Mouse (Mus musculus): Measurements from ENCODE around the gene Clasp1. TPM values are rescaled to one million over a fixed set of nuclear protein-coding genes. Genes with fewer than 3 reads are reported as not detected.

Gene Clasp1
- total RNA-seq, 2 experiments from 2014 or later: 45.3 to 47.4 TPM

- no peak for DNase-seq (ENCODE audit: low spot score)
Observed at GRCm38 (mm10) chr1:118648015-118648414, 259.2 kb downstream of the Clasp1 start.

- peak; percentile 61 for DNase-seq (ENCODE audit: low spot score)
Observed at GRCm38 (mm10) chr1:118649933-118650770, 261.3 kb downstream of the Clasp1 start.

- DNase-seq (ENCODE audit: low spot score): no peak
Observed at GRCm38 (mm10) chr1:118650771-118651080, 261.9 kb downstream of the Clasp1 start.

GRCm38 (mm10) chr1:118658716-118659115, 269.9 kb downstream of the Clasp1 start:
- DNase-seq (ENCODE audit: low spot score): no peak

- no peak for DNase-seq (ENCODE audit: low spot score)
Observed at GRCm38 (mm10) chr1:118660880-118661465, 272.1 kb downstream of the Clasp1 start.

Other genes with a start within 250 kb of the Clasp1 start
- gene Gm29106, start 212.5 kb upstream of the Clasp1 start, total RNA-seq (2021): not detected
- 10 to 100 TPM; 51.5 to 53.4 TPM for gene Tsn, start 77.3 kb upstream of the Clasp1 start, total RNA-seq (2021)
- 10 to 100 TPM; 14.8 to 14.9 TPM for gene Nifk, start 67.2 kb upstream of the Clasp1 start, total RNA-seq (2021)
- 1 to 10 TPM; 4.3 to 5.2 TPM for gene Tfcp2l1, start 238.9 kb downstream of the Clasp1 start, total RNA-seq (2021)